Mouse (Mus musculus) intestine, embryonic 16.5 days (tissue): Measurements from ENCODE around the gene Ppie. TPM values are rescaled to one million over a fixed set of nuclear protein-coding genes. Genes with fewer than 3 reads are reported as not detected.
A peak's percentile ranks its signal among the peaks of the same experiment; 100 is the strongest.
"Not testable (repeated sequence)": the region's sequence is repeated elsewhere in the genome, so short reads cannot be mapped to it uniquely, and the experiment has no call there.

Experiments used
- ATAC-seq: fragments of 200-750 bp; cut with Nextera tagmentation; 2 replicates; pipeline ENCODE4 v1.8.0; 2017; ENCODE audit warnings: moderate TSS enrichment, moderate library complexity
- H3K27ac ChIP-seq: fragments of 300-500 bp; sonication (generic); 2 replicates; pipeline ENCODE4 v1.5.1; 2014; ENCODE audit warnings: mild to moderate bottlenecking, low read length
- H3K27me3 ChIP-seq: fragments of 300-500 bp; sonication (generic); replicated peaks from 2 replicates; pipeline ENCODE4 v1.6.1; 2014; ENCODE audit warnings: low read length, control low read depth, mixed read lengths; ENCODE audit not compliant: control insufficient read depth, insufficient read depth
- H3K36me3 ChIP-seq: fragments of 300-500 bp; sonication (generic); 2 replicates; pipeline ENCODE4 v1.6.1; 2014; ENCODE audit warnings: low read length, control low read depth; ENCODE audit not compliant: control insufficient read depth, insufficient read depth
- H3K4me1 ChIP-seq: fragments of 300-500 bp; sonication (generic); 2 replicates; pipeline ENCODE4 v1.6.1; 2014; ENCODE audit warnings: low read length, control low read depth, mixed read lengths; ENCODE audit not compliant: control insufficient read depth, insufficient read depth
- H3K4me2 ChIP-seq: fragments of 300-500 bp; sonication (generic); 2 replicates; pipeline ENCODE4 v1.6.1; 2014; ENCODE audit warnings: low read depth, low read length, control low read depth
- H3K4me3 ChIP-seq: fragments of 300-500 bp; sonication (generic); 2 replicates; pipeline ENCODE4 v1.5.1; 2014; ENCODE audit warnings: mild to moderate bottlenecking, low read length
- H3K9ac ChIP-seq: fragments of 300-500 bp; sonication (generic); 2 replicates; pipeline ENCODE4 v1.6.1; 2014; ENCODE audit warnings: low read depth, low read length
- H3K9me3 ChIP-seq: fragments of 300-500 bp; sonication (generic); 2 replicates; pipeline ENCODE4 v1.6.1; 2016; ENCODE audit warnings: low read length, control low read depth; ENCODE audit not compliant: control insufficient read depth
- WGBS: fragments of 180-500 bp; shearing (Covaris S2); extraction: QIAGEN DNeasy Blood & Tissue Kit; methylation state at CpG from one replicate; pipeline ENCODE4 v1.1.7; 2014; 5-methylcytosine and 5-hydroxymethylcytosine counted together
- polyA plus RNA-seq: library from polyadenylated mRNA; unstranded; fragments of >200 nt; fragmentation: Nextera tagmentation; extraction: Ambion mirVana; gene quantifications from 2 replicates; pipeline ENCODE4 v1.2.1, GENCODE M21; 2015

The Ppie gene
- polyA plus RNA-seq, 1 experiment from 2014 or later, result 84.1 TPM

DNA sequence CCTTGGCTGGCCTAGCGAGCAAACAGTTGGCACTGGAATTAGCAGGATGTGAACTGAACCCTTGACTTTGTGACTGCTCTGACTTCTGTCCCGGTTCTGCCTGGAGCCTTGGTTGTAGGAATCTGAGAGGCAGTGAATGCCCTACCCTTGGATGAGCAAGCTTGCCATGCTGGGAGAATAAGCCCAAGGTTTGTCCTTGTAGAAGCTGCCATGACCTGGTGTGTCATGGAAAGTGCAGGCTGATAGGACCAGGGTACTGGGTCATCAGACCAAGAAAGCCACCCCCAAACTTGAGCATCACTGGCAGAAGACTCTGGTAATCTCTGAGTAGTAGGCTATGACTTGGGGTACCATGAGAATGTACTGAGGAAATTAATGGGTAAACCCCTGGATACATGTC is 18.5 kb downstream of the Ppie start:
- no peak overlapping the region for H3K4me2 ChIP-seq
- 85% methylated on average over 2 of the region's 2 CpGs for WGBS
- H3K36me3 ChIP-seq, result no peaks in the 10 kb centered on the region
- H3K4me3 ChIP-seq, result no peak overlapping the region
- H3K27ac ChIP-seq, result no peak overlapping the region
- H3K27me3 ChIP-seq, result no peaks in the 10 kb centered on the region; the same call in 1 of the 2 replicates
- ATAC-seq, result no peak
- no peaks in the 10 kb centered on the region for H3K9me3 ChIP-seq
- no peak overlapping the region for H3K9ac ChIP-seq
- H3K4me1 ChIP-seq, result no peaks in the 10 kb centered on the region

DNA sequence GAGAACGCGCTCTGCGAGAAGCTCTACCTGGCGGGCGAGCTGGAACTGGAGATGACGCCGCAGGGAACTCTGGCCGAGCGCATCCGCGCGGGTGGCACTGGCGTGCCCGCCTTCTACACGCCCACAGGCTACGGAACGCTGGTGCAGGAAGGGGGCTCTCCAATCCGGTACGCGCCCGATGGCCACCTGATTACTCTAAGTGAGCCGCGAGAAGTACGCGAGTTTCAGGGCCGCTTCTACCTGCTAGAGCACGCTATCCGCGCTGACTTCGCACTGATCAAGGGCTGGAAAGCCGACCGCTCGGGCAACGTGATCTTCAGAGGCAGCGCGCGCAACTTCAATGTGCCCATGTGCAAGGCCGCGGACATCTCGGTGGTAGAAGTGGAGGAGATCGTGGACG is 23.1 kb downstream of the Ppie start:
- not testable (repeated sequence) for H3K27ac ChIP-seq, H3K9me3 ChIP-seq, H3K36me3 ChIP-seq, H3K4me1 ChIP-seq, H3K9ac ChIP-seq, H3K27me3 ChIP-seq
- Histone ChIP-seq H3K4me2 (peak overlapping the region; percentile 58), H3K4me3 (peak overlapping the region; percentile 10; the same call in 1 of the 2 replicates)
- peak; percentile 21; the same call in 1 of the 2 replicates for ATAC-seq
- WGBS, result 11% methylated on average over 35 of the region's 42 CpGs

DNA sequence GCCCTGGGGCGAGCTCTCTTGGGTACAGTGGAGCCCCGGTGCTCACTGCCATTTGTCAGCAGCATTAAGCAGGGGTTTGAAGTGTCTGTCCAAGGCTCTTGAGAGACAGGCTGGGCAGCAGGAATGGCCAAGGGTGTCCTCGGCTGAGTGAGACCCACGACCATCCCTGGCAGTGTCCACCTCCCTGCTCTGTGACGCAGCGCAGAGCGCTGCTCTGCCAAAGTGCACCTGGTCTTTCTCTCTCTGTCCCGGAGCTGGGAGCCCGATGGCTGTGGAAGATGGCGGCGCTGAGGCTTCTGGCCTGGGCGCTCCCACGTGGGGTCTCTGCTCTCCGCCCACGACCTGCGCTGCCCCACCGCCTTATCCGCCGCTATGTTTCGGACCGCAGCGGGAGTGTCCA is 23.7 kb downstream of the Ppie start, which contains the start of gene Oxct2b:
Oxct2b (plus strand) TSS at position 256 of the 400 bp plus-strand sequence.
- no peak for ATAC-seq
- peak within 1 kb of the TSS; percentile 35 for H3K4me3 ChIP-seq
- H3K9ac ChIP-seq, result no peak within 1 kb of the TSS
- H3K27me3 ChIP-seq, result peaks cover 3% of the 10 kb centered on the region; the same call in 1 of the 2 replicates
- H3K27ac ChIP-seq, result no peak within 1 kb of the TSS
- H3K9me3 ChIP-seq, result no peaks in the 10 kb centered on the region
- H3K4me1 ChIP-seq, result no peaks in the 10 kb centered on the region
- H3K4me2 ChIP-seq, result peak within 1 kb of the TSS; percentile 58
- no peaks in the 10 kb centered on the region for H3K36me3 ChIP-seq
- WGBS, result 11% methylated on average over 22 of the region's 22 CpGs

DNA sequence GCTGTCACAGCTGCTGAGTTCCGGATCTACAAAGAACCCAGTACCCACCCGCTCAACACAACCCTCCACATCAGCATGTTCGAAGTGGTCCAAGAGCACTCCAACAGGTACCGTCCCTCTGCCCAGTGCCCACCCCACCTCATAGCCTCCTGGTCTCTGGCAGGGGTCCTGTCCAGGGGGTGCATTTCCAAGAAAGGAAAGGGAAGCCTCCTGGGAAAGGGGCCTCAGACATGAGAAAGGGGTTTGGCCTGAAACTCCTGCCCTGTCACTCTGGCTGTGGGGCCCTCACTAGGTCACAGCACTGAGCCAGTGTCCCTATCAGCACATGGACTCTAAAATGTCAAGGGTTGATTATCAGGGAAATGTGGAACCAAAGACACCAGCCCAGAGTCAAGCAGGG is 25.1 kb downstream of the Ppie start:
- H3K4me2 ChIP-seq, ATAC-seq, H3K4me3 ChIP-seq, H3K9me3 ChIP-seq, H3K27ac ChIP-seq, H3K9ac ChIP-seq, H3K36me3 ChIP-seq, H3K27me3 ChIP-seq, H3K4me1 ChIP-seq: not testable (repeated sequence)
- 82% methylated on average over 4 of the region's 4 CpGs for WGBS

DNA sequence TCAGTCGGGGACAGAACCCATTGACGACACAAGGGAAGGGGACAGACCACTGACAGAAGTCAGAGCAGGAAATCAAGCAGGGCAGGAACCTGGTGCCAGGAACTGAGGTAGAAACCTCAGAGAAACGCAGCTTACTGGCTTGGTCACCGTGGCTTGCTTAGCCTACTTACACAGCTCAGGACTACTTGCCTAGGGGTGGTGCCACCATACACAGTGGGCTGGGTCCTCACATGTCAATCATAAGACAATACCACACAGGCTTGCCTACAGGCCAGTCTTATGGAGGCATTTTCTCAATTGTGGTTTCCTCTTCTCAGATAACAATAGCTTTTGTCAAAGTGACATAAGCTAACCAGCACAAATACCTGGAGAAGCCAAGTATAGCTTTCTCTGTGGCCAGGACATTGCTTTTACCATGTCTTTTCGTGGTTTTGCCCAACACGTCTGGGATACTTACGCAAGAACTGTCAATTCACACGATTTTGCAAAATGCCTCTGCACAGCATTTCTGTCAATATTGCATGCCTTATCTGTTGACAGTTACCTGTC is 27.5 kb downstream of the Ppie start:
- WGBS, result 77% methylated on average over 8 of the region's 8 CpGs
- no peak for ATAC-seq
- Histone ChIP-seq H3K36me3 (no peaks in the 10 kb centered on the region), H3K9me3 (no peaks in the 10 kb centered on the region), H3K9ac (no peak overlapping the region), H3K4me2 (no peak overlapping the region), H3K4me3 (no peak overlapping the region), H3K27me3 (peaks cover 3% of the 10 kb centered on the region; the same call in 1 of the 2 replicates), H3K27ac (no peak overlapping the region), H3K4me1 (no peaks in the 10 kb centered on the region)

DNA sequence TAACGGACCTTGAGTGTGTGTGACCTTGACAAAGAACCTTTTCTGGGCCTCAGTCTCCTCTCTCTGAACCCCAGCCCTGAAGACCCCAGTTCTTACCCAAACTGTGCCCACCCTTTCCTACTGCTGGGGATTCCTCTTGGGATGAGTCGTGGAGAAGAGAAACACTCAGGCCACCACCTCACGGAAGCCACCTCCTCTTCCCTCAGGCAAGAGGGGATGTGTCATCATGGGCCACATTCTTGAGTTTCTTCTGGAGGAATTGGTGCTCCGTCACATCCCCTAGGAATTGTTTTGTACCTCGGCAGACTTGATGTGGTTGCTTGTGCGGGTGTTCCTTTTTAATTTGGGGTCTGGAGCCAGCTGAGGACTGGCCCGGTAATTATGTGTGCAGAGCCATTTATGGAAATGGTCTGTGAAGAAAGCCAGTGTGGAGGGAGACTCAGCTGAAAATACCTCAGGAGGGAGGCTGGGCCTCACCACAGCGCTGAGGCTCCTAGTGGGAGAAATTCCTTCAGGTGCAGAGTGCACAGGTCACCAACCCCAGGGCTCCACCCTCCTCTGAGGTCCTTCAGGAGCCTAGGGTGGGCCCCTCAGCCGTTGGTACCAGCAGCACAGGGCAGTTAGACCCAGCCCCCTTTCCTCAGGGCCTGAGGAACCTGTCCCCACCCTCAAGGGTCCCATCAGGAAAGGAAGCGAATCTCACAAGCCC is 28.3 kb downstream of the Ppie start:
- not testable (repeated sequence) for H3K27me3 ChIP-seq, H3K9me3 ChIP-seq, H3K4me3 ChIP-seq, H3K36me3 ChIP-seq, H3K4me1 ChIP-seq, H3K4me2 ChIP-seq, H3K9ac ChIP-seq, H3K27ac ChIP-seq
- peak; percentile 77 for ATAC-seq
- 64% methylated on average over 10 of the region's 10 CpGs for WGBS

DNA sequence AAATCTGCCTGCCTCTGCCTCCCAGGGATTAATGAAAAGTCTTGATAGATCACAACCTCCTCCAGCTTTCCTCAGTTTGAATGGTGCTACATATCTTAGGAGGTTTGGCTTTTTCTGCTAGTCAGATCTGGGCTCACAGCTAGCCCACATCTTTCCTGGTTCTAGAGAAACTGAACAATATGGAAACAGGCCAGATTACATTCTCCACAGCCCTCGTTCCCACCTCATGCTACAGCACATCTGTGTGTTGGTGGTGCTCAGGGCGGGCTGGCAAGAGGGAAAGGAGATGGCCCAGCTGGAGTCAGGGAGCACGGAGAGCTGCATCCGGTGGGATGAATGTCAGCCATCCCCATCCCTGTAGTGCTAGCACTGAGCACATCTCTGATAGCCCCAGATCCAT is 29.0 kb downstream of the Ppie start:
- Histone ChIP-seq H3K36me3 (no peaks in the 10 kb centered on the region), H3K4me1 (no peaks in the 10 kb centered on the region), H3K4me2 (no peak overlapping the region), H3K9me3 (no peaks in the 10 kb centered on the region), H3K9ac (no peak overlapping the region), H3K27me3 (peaks cover 9% of the 10 kb centered on the region), H3K4me3 (no peak overlapping the region), H3K27ac (no peak overlapping the region)
- 90% methylated on average over 4 of the region's 4 CpGs for WGBS
- ATAC-seq, result no peak

DNA sequence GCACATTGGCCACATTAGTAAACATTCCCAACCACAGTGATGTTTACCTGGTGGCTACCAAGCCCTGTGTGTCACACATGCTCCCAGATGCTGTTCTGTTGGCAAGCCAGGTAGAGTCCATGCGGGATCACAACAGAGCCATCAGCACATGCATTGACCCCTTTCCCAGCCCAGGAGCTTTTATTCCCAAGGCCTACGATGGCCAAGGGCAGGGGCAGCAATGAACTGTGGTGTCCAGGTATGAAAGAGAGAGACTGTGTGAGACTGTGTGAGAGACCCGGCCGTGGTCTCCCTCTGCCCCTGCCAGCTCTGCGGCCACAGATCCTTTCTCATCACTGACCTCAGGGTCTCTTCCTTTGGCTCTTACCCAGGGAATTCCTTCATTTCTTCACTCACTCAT is 31.7 kb downstream of the Ppie start:
- Histone ChIP-seq H3K27ac (no peak overlapping the region), H3K36me3 (no peaks in the 10 kb centered on the region), H3K27me3 (peaks cover 28% of the 10 kb centered on the region), H3K4me3 (no peak overlapping the region), H3K9me3 (no peaks in the 10 kb centered on the region), H3K4me2 (no peak overlapping the region), H3K9ac (no peak overlapping the region), H3K4me1 (peaks cover 10% of the 10 kb centered on the region; the same call in 1 of the 2 replicates)
- ATAC-seq, result no peak
- WGBS, result 84% methylated on average over 5 of the region's 5 CpGs

DNA sequence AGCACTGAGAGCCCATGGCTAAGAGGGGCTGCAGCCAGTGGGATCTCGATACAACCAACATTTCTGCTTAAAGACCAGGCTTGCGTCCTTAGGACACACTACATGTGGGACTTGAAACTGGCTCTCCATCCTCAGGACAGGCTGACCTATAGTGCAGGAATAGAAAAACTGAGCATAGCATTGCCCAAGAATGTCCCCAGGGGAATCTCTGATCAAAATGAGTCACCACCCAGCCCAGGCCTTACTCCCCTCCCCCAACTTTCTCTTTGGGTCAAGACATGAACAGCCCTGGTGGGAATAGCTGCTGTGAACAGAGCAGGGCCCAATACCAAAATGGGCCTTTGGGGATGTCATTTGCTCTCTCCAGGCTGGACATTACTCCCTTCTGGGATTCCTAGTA is 32.9 kb downstream of the Ppie start:
- WGBS, result 89% methylated on average over 2 of the region's 2 CpGs
- H3K9ac ChIP-seq, result no peak overlapping the region
- no peak overlapping the region for H3K4me3 ChIP-seq

More for the DNA sequence above, 32.9 kb downstream of the Ppie start:
- H3K9me3 ChIP-seq, result no peaks in the 10 kb centered on the region
- H3K4me2 ChIP-seq, result no peak overlapping the region
- peaks cover 28% of the 10 kb centered on the region for H3K27me3 ChIP-seq
- H3K4me1 ChIP-seq, result peaks cover 10% of the 10 kb centered on the region; the same call in 1 of the 2 replicates
- no peak for ATAC-seq
- H3K36me3 ChIP-seq, result no peaks in the 10 kb centered on the region
- no peak overlapping the region for H3K27ac ChIP-seq
